ENCODE assay signal across 10 mouse cellular contexts in the genomic region with DNA sequence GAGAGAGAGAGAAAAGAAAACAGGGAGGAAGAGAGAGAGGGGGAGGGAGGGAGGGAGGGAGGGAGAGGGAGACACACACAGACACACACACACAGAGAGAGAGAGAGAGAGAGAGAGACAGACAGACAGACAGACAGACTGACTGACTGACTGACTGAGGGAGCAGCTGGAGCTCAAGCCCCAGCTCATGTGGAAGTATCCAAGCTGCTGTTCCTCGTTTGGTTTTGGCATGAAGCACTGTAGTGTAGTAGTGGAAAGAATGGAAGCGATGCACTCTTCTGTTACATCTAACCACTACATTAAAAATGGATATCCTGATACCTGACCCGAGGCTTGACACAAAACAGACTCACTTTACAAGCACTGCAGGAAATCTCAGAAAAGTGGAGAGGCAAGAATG. TPM values are rescaled to one million over a fixed set of nuclear protein-coding genes. Genes with fewer than 3 reads are reported as not detected.
A peak's percentile ranks its signal among the peaks of the same experiment; 100 is the strongest.
DNase-seq lines count a peak whose midpoint lies in the region; ATAC-seq and TF ChIP-seq lines count a peak whose summit lies in the region.
"Had no signal": no experiment of that assay in that cellular context is flagged by ENCODE, and none has a peak within 500 bp of the region (broad histone marks: within the 10 kb centered on the region; RNA-seq: fewer than 3 reads in every experiment).

No protein-coding gene starts in this region.

- no peak for TF ChIP-seq EP300 in heart, adult 2 months (IDR thresholded peaks at IDR 0.05; ENCODE audit: insufficient read depth, low read depth, low read length)

- H3K4me1 ChIP-seq in heart, adult 2 months (ENCODE audit: control insufficient read depth, insufficient read depth, low read length) = peaks cover 5% of the 10 kb centered on the region
- H3K4me1 ChIP-seq in intestine, embryonic 16.5 days (ENCODE audit: control insufficient read depth, insufficient read depth, low read length) = no peaks in the 10 kb centered on the region
- H3K4me1 ChIP-seq: hindbrain, embryonic 10.5 days; liver, embryonic 15.5 days had no signal

- TF ChIP-seq CTCF in heart, adult 2 months (IDR thresholded peaks at IDR 0.05) = no peak

- 15% methylated on average over 3 of the region's 3 CpGs for WGBS in heart, adult 2 months
- 44% methylated on average over 3 of the region's 3 CpGs for WGBS in intestine, embryonic 16.5 days

- 0 out of 2 replicates have a peak, but pooled peaks have one; percentile 33 for ATAC-seq in intestine, embryonic 16.5 days

- peaks cover 2% of the 10 kb centered on the region; the same call in 1 of the 2 replicates for H3K36me3 ChIP-seq in heart, adult 2 months (ENCODE audit: control insufficient read depth, insufficient read depth, low read length)
- H3K36me3 ChIP-seq in intestine, embryonic 16.5 days (ENCODE audit: control insufficient read depth, insufficient read depth, low read length) = no peaks in the 10 kb centered on the region
- H3K36me3 ChIP-seq: hindbrain, embryonic 10.5 days had no signal

- TF ChIP-seq POLR2A in heart, adult 2 months (IDR thresholded peaks at IDR 0.05; ENCODE audit: insufficient read depth, low read depth, low read length) = no peak

- peak overlapping the region; percentile 65 for H3K27ac ChIP-seq in heart, adult 2 months
- peak overlapping the region; percentile 23 for H3K27ac ChIP-seq in intestine, embryonic 16.5 days (ENCODE audit: low read length)
- H3K27ac ChIP-seq: hindbrain, embryonic 10.5 days; liver, embryonic 15.5 days had no signal

- peak overlapping the region; percentile 26 for H3K4me3 ChIP-seq in heart, adult 2 months
- no peak overlapping the region for H3K4me3 ChIP-seq in intestine, embryonic 16.5 days (ENCODE audit: low read length)
- H3K4me3 ChIP-seq: hindbrain, embryonic 10.5 days; liver, embryonic 15.5 days had no signal

- no peaks in the 10 kb centered on the region for H3K9me3 ChIP-seq in intestine, embryonic 16.5 days (ENCODE audit: control insufficient read depth, low read length)
- H3K9me3 ChIP-seq: hindbrain, embryonic 10.5 days; liver, embryonic 15.5 days had no signal

- intact Hi-C loops in heart, postnatal 25 days (cut with DNase I) = loop anchor here (5.0 kb wide), 1 partner anchor 73 kb away; no protein-coding TSS in a partner anchor
- intact Hi-C loops in heart, adult 2 months (cut with DNase I) = loop anchor here (5.0 kb wide), 2 partner anchors 38 to 93 kb away; no protein-coding TSS in a partner anchor
- intact Hi-C loops in left cerebral cortex, postnatal 36 days (cut with DNase I) = no loop called here

- no peak overlapping the region for H3K4me2 ChIP-seq in intestine, embryonic 16.5 days (ENCODE audit: low read depth, low read length)
- H3K4me2 ChIP-seq: liver, embryonic 15.5 days had no signal

- peak overlapping the region; percentile 63 for H3K9ac ChIP-seq in heart, adult 2 months (ENCODE audit: low read depth, low read length)
- no peak overlapping the region for H3K9ac ChIP-seq in intestine, embryonic 16.5 days (ENCODE audit: low read depth, low read length)
- H3K9ac ChIP-seq: liver, embryonic 15.5 days had no signal

- no peaks in the 10 kb centered on the region for H3K79me2 ChIP-seq in heart, adult 2 months (replicated peaks; ENCODE audit: control insufficient read depth, insufficient read depth, low read length)

- DNase-seq in heart, adult 11 months = peak; percentile 96
- no peak for DNase-seq in heart, postnatal 25 days (ENCODE audit: low spot score)
- DNase-seq in 3T3-L1 (ENCODE audit: low read depth, low spot score) = peak; percentile 56
- DNase-seq in heart, adult 2 months = peak in 1 of 2 experiments; percentile 16
- no peak for DNase-seq in left cerebral cortex, postnatal 36 days (ENCODE audit: low spot score in 2 of 2)
- no peak for DNase-seq in right cerebral cortex, adult 2 months (ENCODE audit: low spot score in 2 of 2)
- DNase-seq in adrenal gland, adult 2 months = no peak

- no peaks in the 10 kb centered on the region for H3K27me3 ChIP-seq in heart, adult 2 months (ENCODE audit: control insufficient read depth, insufficient read depth, low read length)
- H3K27me3 ChIP-seq in intestine, embryonic 16.5 days (replicated peaks; ENCODE audit: control insufficient read depth, insufficient read depth, low read length) = no peaks in the 10 kb centered on the region
- H3K27me3 ChIP-seq: liver, embryonic 15.5 days had no signal

RNA-seq across cellular contexts. Expression of a gene that starts 1.4 kb away (rescaled TPM):
- total RNA-seq in heart, postnatal 25 days (2021) = 10 to 100 TPM; 24.0 to 28.6 TPM
- 10 to 100 TPM; 13.8 to 16.7 TPM for total RNA-seq in heart, adult 2 months (2021)
- 4.3 and 12.0 TPM in 2 replicates for polyA plus RNA-seq in heart, adult 2 months (2012; rRNA removed)
- 25.7 and 27.1 TPM in 2 replicates for polyA plus RNA-seq in intestine, embryonic 16.5 days (2015; fragmentation: Nextera tagmentation; extraction: Ambion mirVana)
- 1 to 10 TPM; 1.1 to 1.3 TPM for total RNA-seq in left cerebral cortex, postnatal 36 days (2021)
- total RNA-seq in adrenal gland, adult 2 months (2021) = 1 to 10 TPM; 3.4 to 4.7 TPM
- 0.06 and 0.09 TPM in 2 replicates for polyA plus RNA-seq in adrenal gland, adult 2 months (2012; rRNA removed)

RNA-seq across cellular contexts. Expression of a gene that starts 36.6 kb away (rescaled TPM):
- 1 to 10 TPM in 1 of 2 experiments, under 1 TPM in 1; 0.84 to 1.5 TPM for total RNA-seq in heart, postnatal 25 days (2021)
- total RNA-seq in heart, adult 2 months (2021) = 1 to 10 TPM; 1.1 to 1.6 TPM
- 0.94 and 1.2 TPM in 2 replicates for polyA plus RNA-seq in heart, adult 2 months (2012; rRNA removed)
- 0.69 and 1.0 TPM in 2 replicates for polyA plus RNA-seq in intestine, embryonic 16.5 days (2015; fragmentation: Nextera tagmentation; extraction: Ambion mirVana)
- total RNA-seq in left cerebral cortex, postnatal 36 days (2021) = 1 to 10 TPM; 1.4 to 3.1 TPM
- total RNA-seq in adrenal gland, adult 2 months (2021) = 1 to 10 TPM; 5.1 to 6.2 TPM
- 0.20 TPM in 1 of 2 replicates, not detected in the other for polyA plus RNA-seq in adrenal gland, adult 2 months (2012; rRNA removed)

RNA-seq across cellular contexts. Expression of a gene that starts 41.0 kb away (rescaled TPM):
- 10 to 100 TPM; 15.1 to 16.1 TPM for total RNA-seq in heart, postnatal 25 days (2021)
- total RNA-seq in heart, adult 2 months (2021) = 10 to 100 TPM; 13.4 to 15.4 TPM
- polyA plus RNA-seq in heart, adult 2 months (2012; rRNA removed) = 8.2 and 14.8 TPM in 2 replicates
- polyA plus RNA-seq in intestine, embryonic 16.5 days (2015; fragmentation: Nextera tagmentation; extraction: Ambion mirVana) = 0.62 and 0.82 TPM in 2 replicates
- total RNA-seq in left cerebral cortex, postnatal 36 days (2021) = 1 to 10 TPM; 2.2 to 2.6 TPM
- total RNA-seq in adrenal gland, adult 2 months (2021) = 1 to 10 TPM; 7.2 to 9.5 TPM
- polyA plus RNA-seq in adrenal gland, adult 2 months (2012; rRNA removed) = 0.54 and 0.65 TPM in 2 replicates

RNA-seq across cellular contexts. Expression of a gene that starts 52.5 kb away (rescaled TPM):
- total RNA-seq in heart, postnatal 25 days (2021) = 1 to 10 TPM; 1.5 TPM
- 1 to 10 TPM in 1 of 2 experiments, under 1 TPM in 1; 0.99 to 1.4 TPM for total RNA-seq in heart, adult 2 months (2021)
- 0.08 and 0.09 TPM in 2 replicates for polyA plus RNA-seq in heart, adult 2 months (2012; rRNA removed)
- 0.56 and 0.67 TPM in 2 replicates for polyA plus RNA-seq in intestine, embryonic 16.5 days (2015; fragmentation: Nextera tagmentation; extraction: Ambion mirVana)
- total RNA-seq in left cerebral cortex, postnatal 36 days (2021) = 1 to 10 TPM; 1.4 to 1.6 TPM
- 1 to 10 TPM; 1.2 to 1.5 TPM for total RNA-seq in adrenal gland, adult 2 months (2021)
- not detected in 2 replicates for polyA plus RNA-seq in adrenal gland, adult 2 months (2012; rRNA removed)

Comparison
In these comparisons a context has a peak if more than half of its experiments do, and no peak if none do; other contexts are left out.
1. DNase-seq: peak in heart, adult 11 months (single experiment) and 3T3-L1 (single experiment); none in heart, postnatal 25 days (single experiment), left cerebral cortex, postnatal 36 days (0 of 2), right cerebral cortex, adult 2 months (0 of 2) and adrenal gland, adult 2 months (single experiment).